Mouse (Mus musculus) CH12.LX (cell line): ENCODE measurements around the gene Zfp334.

ENCODE experiments used
- CTCF ChIP-seq, 2 experiments: IDR thresholded peaks in 1 of 2; conservative IDR thresholded peaks in 1 of 2; 2 replicates each; pipeline ENCODE4 v1.5.1; 2011 to 2012; ENCODE audit warnings: low read depth in 2 of 2, low read length in 2 of 2, improper control_type of control experiment in 1 of 2, inconsistent platforms in 1 of 2, mild to moderate bottlenecking in 1 of 2, moderate library complexity in 1 of 2
- E2F4 ChIP-seq: IDR thresholded peaks from 2 replicates; pipeline ENCODE4 v1.6.1; 2011; ENCODE audit warnings: low read depth, low read length, improper control_type of control experiment; ENCODE audit not compliant: insufficient replicate concordance
- ELF1 ChIP-seq: IDR thresholded peaks from 2 replicates; pipeline ENCODE4 v1.6.1; 2014; ENCODE audit warnings: low read depth, mild to moderate bottlenecking, inconsistent platforms, low read length, improper control_type of control experiment
- EP300 ChIP-seq: IDR thresholded peaks from 2 replicates; pipeline ENCODE4 v1.6.1; 2011; ENCODE audit warnings: low read length, improper control_type of control experiment
- ETS1 ChIP-seq: conservative IDR thresholded peaks from 2 replicates; pipeline ENCODE4 v1.6.1; 2012; ENCODE audit warnings: low read depth, mild to moderate bottlenecking, inconsistent platforms, low read length, improper control_type of control experiment, moderate library complexity
- GABPA ChIP-seq: IDR thresholded peaks from 2 replicates; pipeline ENCODE4 v1.6.1; 2012; ENCODE audit warnings: low read depth, low read length, improper control_type of control experiment, inconsistent platforms; ENCODE audit not compliant: insufficient replicate concordance
- JUN ChIP-seq: IDR thresholded peaks from 2 replicates; pipeline ENCODE4 v1.6.1; 2011; ENCODE audit warnings: low read depth, mild to moderate bottlenecking, low read length, improper control_type of control experiment, moderate library complexity; ENCODE audit not compliant: insufficient read depth
- POLR2A ChIP-seq: IDR thresholded peaks from 2 replicates; pipeline ENCODE4 v1.6.1; 2011; ENCODE audit warnings: low read depth, mild to moderate bottlenecking, improper control_type of control experiment, low read length
- POLR2AphosphoS2 ChIP-seq: IDR thresholded peaks from 2 replicates; pipeline ENCODE4 v1.6.1; 2011; ENCODE audit warnings: low read depth, low read length, improper control_type of control experiment
- RCOR1 ChIP-seq: conservative IDR thresholded peaks from 2 replicates; pipeline ENCODE4 v1.6.1; 2012; ENCODE audit warnings: low read depth, mild to moderate bottlenecking, inconsistent platforms, low read length, improper control_type of control experiment
- USF1 ChIP-seq: IDR thresholded peaks from 2 replicates; pipeline ENCODE4 v1.6.1; 2014; ENCODE audit warnings: low read depth, mild to moderate bottlenecking, inconsistent platforms, low read length, improper control_type of control experiment
- USF2 ChIP-seq: conservative IDR thresholded peaks from 2 replicates; pipeline ENCODE4 v1.6.1; 2011; ENCODE audit warnings: low read depth, low read length, improper control_type of control experiment

DNA sequence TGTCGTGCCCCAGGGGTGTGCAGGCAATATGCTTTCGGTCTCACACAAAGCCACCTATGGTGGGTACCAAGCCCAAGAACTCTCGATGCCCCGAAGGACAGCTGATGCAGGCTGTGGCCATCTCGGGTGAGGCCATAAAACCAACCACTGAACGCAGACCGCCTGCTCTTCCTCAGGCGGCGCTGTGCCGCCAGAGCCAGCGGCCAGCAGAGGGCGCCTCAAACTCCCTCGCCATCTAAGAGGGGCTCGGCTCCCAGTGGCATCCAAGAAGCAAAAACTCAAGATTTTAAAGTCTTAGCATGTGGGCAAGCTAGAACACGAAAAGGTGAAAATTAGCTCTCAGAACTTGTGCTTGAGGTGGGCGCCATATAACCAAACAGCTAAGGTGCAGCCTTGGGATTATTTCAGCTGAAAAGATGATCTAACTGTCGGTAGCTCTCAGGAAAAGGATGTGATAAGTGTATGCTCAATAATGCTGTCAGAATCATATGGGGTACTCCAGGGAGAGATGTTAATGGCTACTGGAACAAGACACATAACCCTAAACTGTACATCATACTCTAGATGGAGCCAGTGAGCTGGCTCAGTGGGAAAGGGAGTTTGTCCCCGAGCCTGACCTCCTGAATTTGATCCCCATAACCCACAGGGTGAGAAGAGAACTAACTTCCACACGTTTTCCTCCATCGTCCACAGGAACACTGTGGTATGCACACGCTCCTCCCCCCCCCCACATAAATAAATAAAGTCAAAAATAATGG is 23.5 kb downstream of the Zfp334 start:
- TF ChIP-seq GABPA (no peak), EP300 (no peak), POLR2A (no peak), CTCF (conservative IDR thresholded peaks at IDR 0.05 in 1 of 2, IDR thresholded peaks at IDR 0.05 in 1 of 2; ENCODE audit: low read depth in 2 of 2, low read length in 2 of 2) (peak; percentile 11 to 98; a peak in 3 of 4 replicates), JUN (no peak), RCOR1 (no peak), USF1 (no peak), E2F4 (no peak), ELF1 (no peak), USF2 (no peak), ETS1 (no peak), POLR2AphosphoS2 (no peak)
